Mouse (Mus musculus) adrenal gland (tissue): ENCODE measurements at regions not wholly inside any gene's neighbourhood (a gene's known extent, or its start where the extent isn't known, plus 50 kb on each side); places are given as distances from the start of the nearest gene placed in this dataset.

Experiments used
- intact Hi-C: fragments of 180-260 bp; cut with DNase I; formaldehyde crosslinking; loops from one replicate; pipeline ENCODE4 v1.15.1; 2025

- intact Hi-C loops, result no loop called here
Observed at GRCm38 (mm10) chr7:95688151-95689146, 482.6 kb upstream of the Tenm4 start.

- intact Hi-C loops, result no loop called here
Observed at GRCm38 (mm10) chr7:95689161-95689833, 481.7 kb upstream of the Tenm4 start.

- intact Hi-C loops, result no loop called here
Observed at GRCm38 (mm10) chr7:95699506-95699905, 471.5 kb upstream of the Tenm4 start.

- intact Hi-C loops, result no loop called here
Observed at GRCm38 (mm10) chr7:95710088-95710487, 461.0 kb upstream of the Tenm4 start.

GRCm38 (mm10) chr7:95720083-95720482 lies 451.0 kb upstream of the Tenm4 start:
- intact Hi-C loops, result no loop called here

GRCm38 (mm10) chr7:95725716-95726487 lies 445.1 kb upstream of the Tenm4 start:
- intact Hi-C loops, result no loop called here

GRCm38 (mm10) chr7:95733807-95734206 lies 437.2 kb upstream of the Tenm4 start:
- intact Hi-C loops, result no loop called here

- intact Hi-C loops, result no loop called here
Observed at GRCm38 (mm10) chr7:95734587-95734986, 436.5 kb upstream of the Tenm4 start.

- intact Hi-C loops, result no loop called here
Observed at GRCm38 (mm10) chr7:95736716-95737115, 434.3 kb upstream of the Tenm4 start.

- intact Hi-C loops, result no loop called here
Observed at GRCm38 (mm10) chr7:95738725-95739245, 432.3 kb upstream of the Tenm4 start.

- intact Hi-C loops, result no loop called here
Observed at GRCm38 (mm10) chr7:95739779-95740178, 431.3 kb upstream of the Tenm4 start.

GRCm38 (mm10) chr7:95758375-95758774 lies 412.7 kb upstream of the Tenm4 start:
- intact Hi-C loops, result no loop called here

- intact Hi-C loops, result no loop called here
Observed at GRCm38 (mm10) chr7:95760945-95761661, 409.9 kb upstream of the Tenm4 start.

GRCm38 (mm10) chr7:95766356-95767150 lies 404.5 kb upstream of the Tenm4 start:
- intact Hi-C loops, result no loop called here

- intact Hi-C loops, result no loop called here
Observed at GRCm38 (mm10) chr7:95784523-95784922, 386.5 kb upstream of the Tenm4 start.

GRCm38 (mm10) chr7:95787543-95787942 lies 383.5 kb upstream of the Tenm4 start:
- intact Hi-C loops, result no loop called here

- intact Hi-C loops, result no loop called here
Observed at GRCm38 (mm10) chr7:95787951-95788350, 383.1 kb upstream of the Tenm4 start.

- intact Hi-C loops, result no loop called here
Observed at GRCm38 (mm10) chr7:95789424-95789823, 381.6 kb upstream of the Tenm4 start.

- intact Hi-C loops, result no loop called here
Observed at GRCm38 (mm10) chr7:95799022-95799421, 372.0 kb upstream of the Tenm4 start.

GRCm38 (mm10) chr7:95809626-95810025 lies 361.4 kb upstream of the Tenm4 start:
- intact Hi-C loops, result no loop called here
